Mouse (Mus musculus) E14TG2a.4 (cell line): ENCODE data around the gene Spop.
"Not testable (repeated sequence)": the region's sequence is repeated elsewhere in the genome, so short reads cannot be mapped to it uniquely, and the experiment has no call there.

Experiments used
- H3K27me3 ChIP-seq: 2 replicates; pipeline ENCODE4 v1.6.1; 2014; ENCODE audit warnings: low read length, control low read depth; ENCODE audit not compliant: insufficient read depth
- H3K36me3 ChIP-seq: 2 replicates; pipeline ENCODE4 v1.6.1; 2014; ENCODE audit warnings: low read length, control low read depth; ENCODE audit not compliant: insufficient read depth
- H3K4me1 ChIP-seq: replicated peaks from 2 replicates; pipeline ENCODE4 v1.6.1; 2014; ENCODE audit warnings: low read depth, low read length, control low read depth
- H3K4me3 ChIP-seq: replicated peaks from 2 replicates; pipeline ENCODE4 v1.5.1; 2014; ENCODE audit warnings: mild to moderate bottlenecking, low read length
- H3K9me3 ChIP-seq: 2 replicates; pipeline ENCODE4 v1.6.1; 2014; ENCODE audit warnings: low read length, control low read depth
- CTCF ChIP-seq: conservative IDR thresholded peaks from 2 replicates; pipeline ENCODE4 v1.5.1; 2014; ENCODE audit warnings: low read length
- NANOG ChIP-seq: IDR thresholded peaks from 2 replicates; pipeline ENCODE4 v1.6.1; 2014; ENCODE audit warnings: borderline replicate concordance, low read length, mixed read lengths
- POU5F1 ChIP-seq: IDR thresholded peaks from 2 replicates; pipeline ENCODE4 v1.6.1; 2014; ENCODE audit warnings: low read length, borderline replicate concordance

Spop gene

GRCm38 (mm10) chr11:95492256-95492655, 78.4 kb downstream of the Spop start:
- Histone ChIP-seq H3K4me1 (peaks cover 13% of the 10 kb centered on the region), H3K4me3 (no peak overlapping the region), H3K36me3 (peaks cover 82% of the 10 kb centered on the region), H3K27me3 (no peaks in the 10 kb centered on the region), H3K9me3 (no peaks in the 10 kb centered on the region)
- TF ChIP-seq POU5F1 = no peak
- no peak for TF ChIP-seq CTCF
- no peak for TF ChIP-seq NANOG

- no peak overlapping the region for H3K4me3 ChIP-seq
- H3K9me3 ChIP-seq = no peaks in the 10 kb centered on the region
- peaks cover 75% of the 10 kb centered on the region for H3K36me3 ChIP-seq
- no peaks in the 10 kb centered on the region for H3K27me3 ChIP-seq
- H3K4me1 ChIP-seq = peaks cover 20% of the 10 kb centered on the region
- TF ChIP-seq POU5F1 (no peak), CTCF (no peak), NANOG (no peak)
These were observed 79.1 kb downstream of the Spop start for GRCm38 (mm10) chr11:95493010-95493409.

- Histone ChIP-seq H3K27me3 (no peaks in the 10 kb centered on the region), H3K4me1 (peaks cover 22% of the 10 kb centered on the region), H3K36me3 (peaks cover 65% of the 10 kb centered on the region), H3K4me3 (no peak overlapping the region), H3K9me3 (no peaks in the 10 kb centered on the region)
- no peak for TF ChIP-seq NANOG
- TF ChIP-seq CTCF = no peak
- no peak for TF ChIP-seq POU5F1
These were observed 80.1 kb downstream of the Spop start for GRCm38 (mm10) chr11:95493950-95494349.

DNA sequence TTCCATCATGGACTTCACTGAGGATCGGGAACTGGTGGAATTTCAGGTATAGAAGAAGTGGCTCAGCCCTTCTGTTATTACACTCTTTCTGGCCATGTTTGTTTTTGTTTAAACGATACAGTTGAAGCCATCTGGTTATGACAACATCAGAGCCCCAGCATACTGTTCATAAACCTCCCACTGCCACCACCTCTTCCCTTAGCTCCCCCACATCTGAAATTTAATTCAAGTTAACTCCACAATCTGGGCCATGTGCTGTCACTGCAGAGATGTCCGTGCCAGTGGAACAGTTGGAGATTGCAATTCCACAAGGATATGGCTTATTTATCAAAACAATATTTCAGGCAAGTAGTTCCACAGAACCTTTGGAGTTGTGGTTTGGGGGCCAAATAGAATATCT, 80.5 kb downstream of the Spop start:
- Histone ChIP-seq H3K9me3 (no peaks in the 10 kb centered on the region), H3K36me3 (peaks cover 61% of the 10 kb centered on the region), H3K27me3 (no peaks in the 10 kb centered on the region), H3K4me3 (no peak overlapping the region), H3K4me1 (peaks cover 22% of the 10 kb centered on the region)
- TF ChIP-seq POU5F1 = no peak
- TF ChIP-seq CTCF = no peak
- no peak for TF ChIP-seq NANOG

GRCm38 (mm10) chr11:95495883-95496282, 82.0 kb downstream of the Spop start:
- TF ChIP-seq CTCF (no peak), POU5F1 (no peak), NANOG (no peak)
- H3K27me3 ChIP-seq = no peaks in the 10 kb centered on the region
- no peak overlapping the region for H3K4me3 ChIP-seq
- peaks cover 22% of the 10 kb centered on the region for H3K4me1 ChIP-seq
- peaks cover 46% of the 10 kb centered on the region for H3K36me3 ChIP-seq
- no peaks in the 10 kb centered on the region for H3K9me3 ChIP-seq

DNA sequence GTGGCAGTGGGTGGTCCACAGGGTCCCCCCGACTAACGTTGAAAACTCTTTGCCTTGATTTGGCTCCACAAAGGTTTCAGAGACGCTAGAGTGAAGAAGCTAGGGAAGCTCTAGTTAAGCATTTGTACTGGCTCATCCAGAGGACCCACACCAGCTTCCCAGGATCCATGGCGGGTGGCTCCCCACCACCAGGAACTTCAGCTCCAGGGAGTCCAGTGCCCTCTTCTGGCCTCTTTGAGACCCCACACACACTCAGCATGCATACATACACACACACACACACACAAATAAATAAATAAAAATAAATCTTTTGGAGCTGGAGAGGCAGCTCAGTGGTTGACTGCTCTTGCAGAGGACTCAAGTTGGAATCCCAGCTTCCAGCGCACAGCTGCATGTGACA, 84.0 kb downstream of the Spop start:
- Histone ChIP-seq H3K9me3 (no peaks in the 10 kb centered on the region), H3K4me3 (peak overlapping the region; percentile 60), H3K4me1 (peaks cover 42% of the 10 kb centered on the region), H3K27me3 (no peaks in the 10 kb centered on the region), H3K36me3 (peaks cover 26% of the 10 kb centered on the region)
- TF ChIP-seq CTCF = peak; percentile 43
- TF ChIP-seq NANOG = no peak
- TF ChIP-seq POU5F1 = no peak

- H3K36me3 ChIP-seq = peaks cover under 1% of the 10 kb centered on the region; the same call in 1 of the 2 replicates
- H3K9me3 ChIP-seq = no peaks in the 10 kb centered on the region
- no peak for TF ChIP-seq NANOG
- no peak for TF ChIP-seq CTCF
- TF ChIP-seq POU5F1 = no peak
- H3K27me3 ChIP-seq = no peaks in the 10 kb centered on the region
- no peak overlapping the region for H3K4me3 ChIP-seq
- peaks cover 58% of the 10 kb centered on the region for H3K4me1 ChIP-seq
These were observed 86.5 kb downstream of the Spop start for GRCm38 (mm10) chr11:95500412-95500811.

DNA sequence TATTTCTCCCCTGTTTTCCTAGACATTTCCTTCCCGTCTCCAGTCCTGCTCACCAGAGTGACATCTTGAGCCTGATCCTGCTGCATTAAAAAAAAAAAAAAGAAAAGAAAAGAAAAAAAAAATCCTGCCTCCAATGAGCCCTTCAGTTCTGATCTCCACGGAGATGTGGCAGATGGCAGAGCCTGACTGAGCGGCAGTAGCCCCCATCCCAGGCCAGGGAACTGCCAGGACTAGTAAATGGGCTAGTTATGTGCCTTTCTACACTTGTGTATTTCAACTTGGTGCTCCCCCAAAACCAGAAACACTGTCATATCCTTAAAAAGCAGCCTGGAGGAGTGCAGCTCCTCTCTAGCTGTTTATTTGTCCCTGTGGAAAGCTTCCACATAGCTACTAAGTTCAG, 87.0 kb downstream of the Spop start:
- no peaks in the 10 kb centered on the region for H3K36me3 ChIP-seq
- peaks cover 58% of the 10 kb centered on the region for H3K4me1 ChIP-seq
- H3K9me3 ChIP-seq = no peaks in the 10 kb centered on the region
- no peak overlapping the region for H3K4me3 ChIP-seq
- no peaks in the 10 kb centered on the region for H3K27me3 ChIP-seq
- no peak for TF ChIP-seq CTCF
- no peak for TF ChIP-seq NANOG
- no peak for TF ChIP-seq POU5F1

DNA sequence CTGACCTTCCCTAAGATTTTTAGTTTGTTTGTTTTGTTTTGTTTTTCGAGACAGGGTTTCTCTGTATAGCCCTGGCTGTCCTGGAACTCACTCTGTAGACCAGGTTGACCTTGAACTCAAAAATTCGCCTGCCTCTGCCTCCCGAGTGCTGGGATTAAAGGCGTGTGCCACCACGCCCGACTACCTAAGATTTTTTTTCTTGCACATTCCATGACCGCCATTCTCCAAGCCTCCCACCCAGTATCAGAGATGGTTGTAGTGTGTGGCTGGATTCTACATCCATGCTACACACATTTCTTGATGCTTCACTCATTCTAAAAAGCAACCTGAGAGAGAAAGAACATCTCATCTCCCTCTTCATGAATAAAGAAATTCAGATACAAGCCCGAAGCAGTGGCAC, 87.9 kb downstream of the Spop start:
- not testable (repeated sequence) for H3K4me3 ChIP-seq, H3K27me3 ChIP-seq, H3K9me3 ChIP-seq, H3K36me3 ChIP-seq
- peaks cover 59% of the 10 kb centered on the region for H3K4me1 ChIP-seq
